Mouse (Mus musculus) ES-CJ7 (cell line): ENCODE measurements at regions not wholly inside any gene's neighbourhood (a gene's known extent, or its start where the extent isn't known, plus 50 kb on each side); places are given as distances from the start of the nearest gene placed in this dataset.

Experiments
- DNase-seq: peaks from one replicate; pipeline ENCODE4 v3.0.0; 2011; ENCODE audit warnings: low read depth, low spot score

GRCm38 (mm10) chr14:40455631-40456030 is 437.4 kb downstream of the Sh2d4b start:
- peak; percentile 44 for DNase-seq

- DNase-seq = peak; percentile 2
Observed at GRCm38 (mm10) chr14:40450823-40451222, 442.2 kb downstream of the Sh2d4b start.

- peak; percentile 93 for DNase-seq
Observed at GRCm38 (mm10) chr14:40449566-40449965, 443.5 kb downstream of the Sh2d4b start.
